Mouse (Mus musculus): ENCODE measurements around the gene Nek9. TPM values are rescaled to one million over a fixed set of nuclear protein-coding genes. Genes with fewer than 3 reads are reported as not detected.

Gene Nek9
- polyA plus RNA-seq, 1 experiment from 2014 or later: 9.4 TPM

- no peaks in the 10 kb centered on the region for H3K27me3 ChIP-seq (replicated peaks; ENCODE audit: control insufficient read depth, insufficient read depth, low read length)
- ATAC-seq (replicated peaks; ENCODE audit: low FRiP score): no peak
- peaks cover 21% of the 10 kb centered on the region for H3K36me3 ChIP-seq (ENCODE audit: control insufficient read depth, insufficient read depth, low read length)
- 79% methylated on average over 1 of the region's 1 CpGs for WGBS
- H3K4me2 ChIP-seq: no peak overlapping the region
- H3K4me3 ChIP-seq (ENCODE audit: low read depth, low read length): no peak overlapping the region
- no peak overlapping the region for H3K9ac ChIP-seq (ENCODE audit: low read depth, low read length)
- H3K27ac ChIP-seq (ENCODE audit: low read depth, low read length): no peak overlapping the region
- no peaks in the 10 kb centered on the region for H3K4me1 ChIP-seq (replicated peaks; ENCODE audit: control insufficient read depth, insufficient read depth, low read length)
- peaks cover 3% of the 10 kb centered on the region; the same call in 1 of the 2 replicates for H3K9me3 ChIP-seq (ENCODE audit: control insufficient read depth, low read length)
- DNase-seq (ENCODE audit: low spot score): no peak
Measured at GRCm38 (mm10) chr12:85298835-85299180, 40.4 kb downstream of the Nek9 start.

DNA sequence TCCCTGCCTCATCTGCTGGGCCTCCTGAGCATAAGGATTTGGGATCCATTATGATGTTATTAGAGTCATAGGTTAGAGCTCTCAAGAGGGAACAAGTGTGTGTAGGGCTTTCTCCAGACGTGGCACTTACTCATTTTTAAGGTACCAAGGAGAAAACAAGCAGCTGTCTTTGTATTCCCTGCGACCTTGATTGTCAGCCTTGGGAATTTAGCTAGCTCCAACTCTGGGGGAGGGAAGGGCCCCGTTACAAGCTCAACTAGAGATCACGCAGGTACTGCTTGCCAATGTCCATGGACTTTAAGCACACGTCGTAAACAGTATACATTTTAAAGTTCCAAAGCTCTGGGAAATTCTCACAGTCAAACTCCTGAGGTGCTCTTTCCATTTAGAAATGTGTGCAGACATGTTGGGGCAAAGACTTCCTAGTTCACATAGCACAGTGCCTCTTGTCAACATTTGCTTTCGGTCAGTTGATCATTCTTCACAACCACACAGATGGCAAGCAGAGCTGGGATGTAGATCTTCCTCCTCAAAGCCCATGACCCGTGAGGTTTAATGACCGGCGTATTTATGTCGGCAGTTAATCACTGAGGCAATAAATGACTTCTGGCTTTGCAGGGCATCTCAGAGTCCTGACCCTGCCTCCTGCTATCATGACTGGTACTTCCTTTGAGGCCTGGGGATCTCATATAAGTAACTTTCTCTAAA lies 40.9 kb downstream of the Nek9 start:
- 78% methylated on average over 11 of the region's 11 CpGs for WGBS
- Histone ChIP-seq H3K36me3 (ENCODE audit: control insufficient read depth, insufficient read depth, low read length) (peaks cover 18% of the 10 kb centered on the region), H3K9ac (ENCODE audit: low read depth, low read length) (no peak overlapping the region), H3K4me2 (no peak overlapping the region), H3K9me3 (ENCODE audit: control insufficient read depth, low read length) (peaks cover 3% of the 10 kb centered on the region; the same call in 1 of the 2 replicates), H3K27ac (ENCODE audit: low read depth, low read length) (no peak overlapping the region), H3K4me1 (replicated peaks; ENCODE audit: control insufficient read depth, insufficient read depth, low read length) (no peaks in the 10 kb centered on the region), H3K27me3 (replicated peaks; ENCODE audit: control insufficient read depth, insufficient read depth, low read length) (no peaks in the 10 kb centered on the region), H3K4me3 (ENCODE audit: low read depth, low read length) (no peak overlapping the region)
- no peak for DNase-seq (ENCODE audit: low spot score)
- no peak for ATAC-seq (replicated peaks; ENCODE audit: low FRiP score)

DNA sequence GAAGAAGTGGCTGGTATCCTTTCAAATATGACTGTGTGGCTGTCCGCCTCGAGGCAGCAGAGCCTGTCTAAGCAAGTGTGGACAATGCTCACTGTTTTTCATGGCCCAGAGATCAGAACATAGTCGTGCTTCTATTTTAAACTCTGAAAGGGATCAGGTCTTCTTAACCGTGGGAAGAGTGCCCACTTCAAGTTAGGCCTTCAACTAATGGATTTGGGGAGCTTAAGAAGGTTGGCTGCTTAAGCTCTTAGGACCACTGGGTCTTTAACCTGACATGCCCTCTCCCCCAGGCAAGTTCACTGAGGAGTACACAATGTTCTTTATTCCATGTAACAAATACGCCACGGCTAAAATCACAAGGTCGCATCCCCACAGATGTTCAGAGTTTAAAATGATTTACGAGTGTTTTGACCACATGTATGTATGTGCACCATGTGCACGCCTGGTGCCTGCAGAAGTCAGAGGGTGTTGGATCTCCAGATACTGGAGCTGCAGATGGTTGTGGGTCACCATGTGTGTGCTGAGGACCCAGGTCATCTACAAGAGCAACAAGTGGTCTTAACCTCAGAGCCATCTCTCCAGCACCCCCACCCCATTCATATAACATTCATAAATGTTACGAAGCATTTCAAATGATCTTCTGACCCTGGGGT lies 41.7 kb downstream of the Nek9 start:
- Histone ChIP-seq H3K4me3 (ENCODE audit: low read depth, low read length) (no peak overlapping the region), H3K27ac (ENCODE audit: low read depth, low read length) (no peak overlapping the region), H3K4me2 (no peak overlapping the region), H3K4me1 (replicated peaks; ENCODE audit: control insufficient read depth, insufficient read depth, low read length) (no peaks in the 10 kb centered on the region), H3K9ac (ENCODE audit: low read depth, low read length) (no peak overlapping the region), H3K27me3 (replicated peaks; ENCODE audit: control insufficient read depth, insufficient read depth, low read length) (no peaks in the 10 kb centered on the region), H3K36me3 (ENCODE audit: control insufficient read depth, insufficient read depth, low read length) (peaks cover 17% of the 10 kb centered on the region), H3K9me3 (ENCODE audit: control insufficient read depth, low read length) (peaks cover 3% of the 10 kb centered on the region; the same call in 1 of the 2 replicates)
- no peak for DNase-seq (ENCODE audit: low spot score)
- ATAC-seq (replicated peaks; ENCODE audit: low FRiP score): no peak
- 83% methylated on average over 10 of the region's 10 CpGs for WGBS

DNA sequence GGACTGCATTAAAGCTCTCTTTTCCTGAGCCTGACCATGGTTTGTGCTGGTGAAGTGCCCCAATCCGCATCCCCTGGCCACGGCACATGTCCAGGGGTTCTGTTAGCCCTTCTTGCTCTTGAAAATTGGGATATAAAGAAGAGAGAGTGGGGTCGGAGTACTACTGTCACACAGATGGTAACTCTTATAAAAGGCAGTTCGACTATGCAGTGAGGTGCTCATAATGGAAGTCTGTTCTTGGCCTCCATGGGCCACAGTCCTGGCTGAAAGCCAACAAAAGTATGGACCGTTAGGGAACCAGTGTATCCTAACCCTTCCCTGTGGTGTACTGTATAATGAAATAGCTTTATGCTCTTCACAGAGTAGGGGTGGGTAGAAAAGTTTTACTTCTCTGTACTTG lies 42.2 kb downstream of the Nek9 start:
- Histone ChIP-seq H3K9ac (ENCODE audit: low read depth, low read length) (no peak overlapping the region), H3K4me2 (no peak overlapping the region), H3K9me3 (ENCODE audit: control insufficient read depth, low read length) (peaks cover 3% of the 10 kb centered on the region; the same call in 1 of the 2 replicates), H3K4me1 (replicated peaks; ENCODE audit: control insufficient read depth, insufficient read depth, low read length) (no peaks in the 10 kb centered on the region), H3K27ac (ENCODE audit: low read depth, low read length) (no peak overlapping the region), H3K27me3 (replicated peaks; ENCODE audit: control insufficient read depth, insufficient read depth, low read length) (no peaks in the 10 kb centered on the region), H3K4me3 (ENCODE audit: low read depth, low read length) (no peak overlapping the region), H3K36me3 (ENCODE audit: control insufficient read depth, insufficient read depth, low read length) (peaks cover 13% of the 10 kb centered on the region)
- DNase-seq (ENCODE audit: low spot score): no peak
- WGBS: 85% methylated on average over 5 of the region's 5 CpGs
- ATAC-seq (replicated peaks; ENCODE audit: low FRiP score): no peak

DNA sequence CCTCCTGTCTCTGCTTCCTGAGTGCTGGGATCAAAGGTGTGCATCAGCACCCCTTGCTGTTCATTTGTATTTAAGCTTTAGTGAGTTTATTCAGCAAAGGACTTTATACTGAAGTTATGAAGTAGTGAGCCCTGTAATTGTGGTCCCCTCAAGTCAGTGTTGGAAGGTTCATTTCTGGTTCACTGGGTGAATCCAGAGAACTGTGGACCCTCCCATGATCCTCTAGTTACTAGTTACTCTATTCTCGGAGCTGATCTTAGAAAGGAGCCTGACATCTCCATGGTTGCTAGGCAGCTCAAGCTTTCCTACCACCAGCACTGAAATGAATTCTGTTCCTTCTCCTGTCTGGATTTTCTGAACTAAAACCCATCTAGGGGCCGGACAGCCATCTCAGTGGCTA lies 43.7 kb downstream of the Nek9 start:
- 90% methylated on average over 2 of the region's 2 CpGs for WGBS
- Histone ChIP-seq H3K36me3 (ENCODE audit: control insufficient read depth, insufficient read depth, low read length) (peaks cover under 1% of the 10 kb centered on the region; the same call in 1 of the 2 replicates), H3K4me2 (no peak overlapping the region), H3K9ac (ENCODE audit: low read depth, low read length) (no peak overlapping the region), H3K9me3 (ENCODE audit: control insufficient read depth, low read length) (peaks cover 3% of the 10 kb centered on the region; the same call in 1 of the 2 replicates), H3K4me1 (replicated peaks; ENCODE audit: control insufficient read depth, insufficient read depth, low read length) (no peaks in the 10 kb centered on the region), H3K4me3 (ENCODE audit: low read depth, low read length) (no peak overlapping the region), H3K27ac (ENCODE audit: low read depth, low read length) (no peak overlapping the region), H3K27me3 (replicated peaks; ENCODE audit: control insufficient read depth, insufficient read depth, low read length) (peaks cover under 1% of the 10 kb centered on the region; the same call in 1 of the 2 replicates)
- no peak for ATAC-seq (replicated peaks; ENCODE audit: low FRiP score)
- no peak for DNase-seq (ENCODE audit: low spot score)

GRCm38 (mm10) chr12:85292906-85293305 lies 46.3 kb downstream of the Nek9 start:
- DNase-seq (ENCODE audit: low spot score): no peak
- no peak for ATAC-seq (replicated peaks; ENCODE audit: low FRiP score)
- H3K27ac ChIP-seq (ENCODE audit: low read depth, low read length): no peak overlapping the region
- H3K9me3 ChIP-seq (ENCODE audit: control insufficient read depth, low read length): peaks cover 3% of the 10 kb centered on the region; the same call in 1 of the 2 replicates
- H3K4me2 ChIP-seq: no peak overlapping the region
- H3K4me3 ChIP-seq (ENCODE audit: low read depth, low read length): no peak overlapping the region
- no peaks in the 10 kb centered on the region for H3K36me3 ChIP-seq (ENCODE audit: control insufficient read depth, insufficient read depth, low read length)
- no peak overlapping the region for H3K9ac ChIP-seq (ENCODE audit: low read depth, low read length)
- H3K27me3 ChIP-seq (replicated peaks; ENCODE audit: control insufficient read depth, insufficient read depth, low read length): peaks cover 16% of the 10 kb centered on the region
- 0 out of 2 replicates have a peak, but pooled peaks cover 5% of the 10 kb centered on the region for H3K4me1 ChIP-seq (replicated peaks; ENCODE audit: control insufficient read depth, insufficient read depth, low read length)

- H3K9me3 ChIP-seq (ENCODE audit: control insufficient read depth, low read length): peaks cover 3% of the 10 kb centered on the region; the same call in 1 of the 2 replicates
- H3K27me3 ChIP-seq (replicated peaks; ENCODE audit: control insufficient read depth, insufficient read depth, low read length): peaks cover 16% of the 10 kb centered on the region
- H3K9ac ChIP-seq (ENCODE audit: low read depth, low read length): no peak overlapping the region
- no peak overlapping the region for H3K27ac ChIP-seq (ENCODE audit: low read depth, low read length)
- 0 out of 2 replicates have a peak, but pooled peaks cover 5% of the 10 kb centered on the region for H3K4me1 ChIP-seq (replicated peaks; ENCODE audit: control insufficient read depth, insufficient read depth, low read length)
- no peak overlapping the region for H3K4me3 ChIP-seq (ENCODE audit: low read depth, low read length)
- DNase-seq (ENCODE audit: low spot score) (no peak), ATAC-seq (replicated peaks; ENCODE audit: low FRiP score) (no peak)
- WGBS: 72% methylated on average over 6 of the region's 6 CpGs
- no peak overlapping the region for H3K4me2 ChIP-seq
- no peaks in the 10 kb centered on the region for H3K36me3 ChIP-seq (ENCODE audit: control insufficient read depth, insufficient read depth, low read length)
Measured at GRCm38 (mm10) chr12:85292288-85292687, 46.9 kb downstream of the Nek9 start.

DNA sequence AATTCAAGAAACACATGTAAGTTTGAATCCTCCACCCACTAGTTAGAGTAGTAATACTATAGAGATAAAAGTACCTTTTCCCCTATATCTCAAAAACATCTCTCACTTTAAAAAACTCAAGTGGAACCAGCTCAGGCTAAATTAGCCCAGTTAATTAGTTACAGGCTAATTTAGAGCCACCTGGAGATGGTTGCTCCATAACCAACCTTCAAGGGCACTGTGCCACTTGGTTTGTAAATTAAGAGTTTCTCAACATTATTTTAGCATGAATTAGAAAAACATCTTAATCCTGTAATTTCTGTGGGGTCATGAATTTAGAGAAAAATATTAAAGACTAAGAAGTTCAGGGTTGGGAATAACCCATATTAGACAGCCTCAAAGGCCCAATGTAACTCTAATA lies 47.6 kb downstream of the Nek9 start:
- H3K36me3 ChIP-seq (ENCODE audit: control insufficient read depth, insufficient read depth, low read length): no peaks in the 10 kb centered on the region
- no peak for DNase-seq (ENCODE audit: low spot score)
- peaks cover 3% of the 10 kb centered on the region; the same call in 1 of the 2 replicates for H3K9me3 ChIP-seq (ENCODE audit: control insufficient read depth, low read length)
- H3K4me3 ChIP-seq (ENCODE audit: low read depth, low read length): no peak overlapping the region
- H3K4me2 ChIP-seq: no peak overlapping the region
- ATAC-seq (replicated peaks; ENCODE audit: low FRiP score): no peak
- H3K9ac ChIP-seq (ENCODE audit: low read depth, low read length): no peak overlapping the region
- H3K27me3 ChIP-seq (replicated peaks; ENCODE audit: control insufficient read depth, insufficient read depth, low read length): peaks cover 16% of the 10 kb centered on the region
- no peak overlapping the region for H3K27ac ChIP-seq (ENCODE audit: low read depth, low read length)
- 0 out of 2 replicates have a peak, but pooled peaks cover 5% of the 10 kb centered on the region for H3K4me1 ChIP-seq (replicated peaks; ENCODE audit: control insufficient read depth, insufficient read depth, low read length)

DNA sequence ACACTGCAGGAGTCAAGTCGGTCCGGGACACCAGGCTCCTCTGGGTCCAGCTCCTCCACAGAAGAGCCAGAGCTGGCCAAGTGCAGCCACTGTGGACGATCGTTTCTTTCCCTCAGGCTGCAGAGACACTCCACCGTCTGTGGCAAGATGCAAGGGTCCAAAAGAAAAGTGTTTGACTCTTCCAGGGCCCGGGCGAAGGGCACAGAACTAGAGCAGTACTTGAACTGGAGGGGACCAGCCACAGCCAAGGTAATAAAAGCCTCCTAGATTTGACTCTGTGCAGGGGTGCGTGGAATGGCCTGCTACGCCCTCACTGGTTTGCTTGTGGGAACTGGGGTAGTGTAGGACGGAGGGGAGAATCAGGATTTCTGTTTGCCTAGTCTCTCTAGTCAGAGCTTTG lies 48.5 kb downstream of the Nek9 start:
- ATAC-seq (replicated peaks; ENCODE audit: low FRiP score) (no peak), DNase-seq (ENCODE audit: low spot score) (no peak)
- Histone ChIP-seq H3K27me3 (replicated peaks; ENCODE audit: control insufficient read depth, insufficient read depth, low read length) (peaks cover 16% of the 10 kb centered on the region), H3K36me3 (ENCODE audit: control insufficient read depth, insufficient read depth, low read length) (no peaks in the 10 kb centered on the region), H3K27ac (ENCODE audit: low read depth, low read length) (no peak overlapping the region), H3K4me2 (no peak overlapping the region), H3K9me3 (ENCODE audit: control insufficient read depth, low read length) (peaks cover 3% of the 10 kb centered on the region; the same call in 1 of the 2 replicates), H3K4me3 (ENCODE audit: low read depth, low read length) (no peak overlapping the region), H3K9ac (ENCODE audit: low read depth, low read length) (no peak overlapping the region), H3K4me1 (replicated peaks; ENCODE audit: control insufficient read depth, insufficient read depth, low read length) (0 out of 2 replicates have a peak, but pooled peaks cover 5% of the 10 kb centered on the region)
- WGBS: 76% methylated on average over 10 of the region's 10 CpGs

Measured in liver, embryonic 11.5 days (tissue).